Mouse (Mus musculus): ENCODE results near the gene Dlk2. TPM values are rescaled to one million over a fixed set of nuclear protein-coding genes. Genes with fewer than 3 reads are reported as not detected.

The Dlk2 gene
- total RNA-seq, 4 experiments from 2014 or later, result 0.19 TPM; not detected in 3

GRCm38 (mm10) chr17:46272675-46273074 is 24.5 kb upstream of the Dlk2 start:
- no peak for DNase-seq (ENCODE audit: low spot score in 2 of 2)

GRCm38 (mm10) chr17:46273803-46274236 is 23.4 kb upstream of the Dlk2 start:
- DNase-seq (ENCODE audit: low spot score in 2 of 2), result no peak

- DNase-seq (ENCODE audit: low spot score in 2 of 2), result no peak
These were observed 22.8 kb upstream of the Dlk2 start for GRCm38 (mm10) chr17:46274465-46274864.

- no peak for DNase-seq (ENCODE audit: low spot score in 2 of 2)
These were observed 22.2 kb upstream of the Dlk2 start for GRCm38 (mm10) chr17:46275034-46275433.

- no peak for DNase-seq (ENCODE audit: low spot score in 2 of 2)
These were observed 21.7 kb upstream of the Dlk2 start for GRCm38 (mm10) chr17:46275506-46275905.

- DNase-seq (ENCODE audit: low spot score in 2 of 2), result no peak
These were observed 19.6 kb upstream of the Dlk2 start for GRCm38 (mm10) chr17:46277586-46277985.

GRCm38 (mm10) chr17:46278011-46278765 is 19.0 kb upstream of the Dlk2 start:
- DNase-seq (ENCODE audit: low spot score in 2 of 2), result no peak

- DNase-seq (ENCODE audit: low spot score in 2 of 2), result peak; percentile 62 to 67
These were observed 14.6 kb upstream of the Dlk2 start, which contains the start of gene Tjap1 for GRCm38 (mm10) chr17:46282483-46283123. Gene Tjap1 (minus strand): TSS chr17:46283026.

GRCm38 (mm10) chr17:46283140-46283539 is 14.1 kb upstream of the Dlk2 start:
- DNase-seq (ENCODE audit: low spot score in 2 of 2), result no peak

- DNase-seq (ENCODE audit: low spot score in 2 of 2), result no peak
These were observed 13.3 kb upstream of the Dlk2 start for GRCm38 (mm10) chr17:46283911-46284310.

- DNase-seq (ENCODE audit: low spot score in 2 of 2), result no peak
These were observed 12.6 kb upstream of the Dlk2 start for GRCm38 (mm10) chr17:46284653-46285052.

GRCm38 (mm10) chr17:46285407-46285806 is 11.8 kb upstream of the Dlk2 start:
- DNase-seq (ENCODE audit: low spot score in 2 of 2), result no peak

GRCm38 (mm10) chr17:46287678-46288095 is 9.5 kb upstream of the Dlk2 start:
- no peak for DNase-seq (ENCODE audit: low spot score in 2 of 2)

- no peak for DNase-seq (ENCODE audit: low spot score in 2 of 2)
These were observed 620 bp upstream of the Dlk2 start for GRCm38 (mm10) chr17:46296601-46297000.

GRCm38 (mm10) chr17:46297028-46297363 is 225 bp upstream of the Dlk2 start:
- DNase-seq (ENCODE audit: low spot score in 2 of 2), result no peak

- DNase-seq (ENCODE audit: low spot score in 2 of 2), result peak; percentile 62 to 68
These were observed 1.1 kb downstream of the Dlk2 start for GRCm38 (mm10) chr17:46298220-46298913.

GRCm38 (mm10) chr17:46301892-46302291 is 4.7 kb downstream of the Dlk2 start:
- no peak for DNase-seq (ENCODE audit: low spot score in 2 of 2)

GRCm38 (mm10) chr17:46304184-46304583 is 7.0 kb downstream of the Dlk2 start:
- no peak for DNase-seq (ENCODE audit: low spot score in 2 of 2)

GRCm38 (mm10) chr17:46306956-46307355 is 9.7 kb downstream of the Dlk2 start:
- DNase-seq (ENCODE audit: low spot score in 2 of 2), result no peak

GRCm38 (mm10) chr17:46309835-46310234 is 12.6 kb downstream of the Dlk2 start:
- DNase-seq (ENCODE audit: low spot score in 2 of 2), result peak in 1 of 2 experiments; percentile 1

- DNase-seq (ENCODE audit: low spot score in 2 of 2), result no peak
These were observed 13.3 kb downstream of the Dlk2 start for GRCm38 (mm10) chr17:46310515-46310914.

GRCm38 (mm10) chr17:46313135-46313715 is 16.0 kb downstream of the Dlk2 start:
- no peak for DNase-seq (ENCODE audit: low spot score in 2 of 2)

Data from gastrocnemius, adult 8-10 months (tissue).